Comparison of ENCODE assay signal across 8 mouse cellular contexts in genomic region chr1:181880752-181881325, GRCm38 (mm10). TPM values are rescaled to one million over a fixed set of nuclear protein-coding genes. Genes with fewer than 3 reads are reported as not detected.
A peak's percentile ranks its signal among the peaks of the same experiment; 100 is the strongest.
DNase-seq lines count a peak whose midpoint lies in the region; ATAC-seq and TF ChIP-seq lines count a peak whose summit lies in the region.
"Had no signal": no experiment of that assay in that cellular context is flagged by ENCODE, and none has a peak within 500 bp of the region (broad histone marks: within the 10 kb centered on the region; RNA-seq: fewer than 3 reads in every experiment).

No protein-coding gene starts in this region.

- H3K27me3 ChIP-seq in kidney, postnatal 0 days (ENCODE audit: insufficient read depth, low read length): no peaks in the 10 kb centered on the region
- no peaks in the 10 kb centered on the region for H3K27me3 ChIP-seq in forebrain, embryonic 11.5 days (ENCODE audit: control insufficient read depth, insufficient read depth, low read length)
- H3K27me3 ChIP-seq in midbrain, embryonic 16.5 days (ENCODE audit: control insufficient read depth, insufficient read depth, low read depth, low read length): no peaks in the 10 kb centered on the region

- H3K4me1 ChIP-seq in kidney, postnatal 0 days (replicated peaks; ENCODE audit: insufficient read depth, low read length): 0 out of 2 replicates have a peak, but pooled peaks cover 4% of the 10 kb centered on the region
- H3K4me1 ChIP-seq in forebrain, embryonic 11.5 days (replicated peaks; ENCODE audit: control insufficient read depth, insufficient read depth, low read length): no peaks in the 10 kb centered on the region
- H3K4me1 ChIP-seq in midbrain, embryonic 16.5 days (ENCODE audit: control insufficient read depth, insufficient read depth, low read length): no peaks in the 10 kb centered on the region

- H3K9ac ChIP-seq in kidney, postnatal 0 days (ENCODE audit: low read depth, low read length): no peak overlapping the region
- H3K9ac ChIP-seq in forebrain, embryonic 11.5 days (ENCODE audit: low read length): no peak overlapping the region
- H3K9ac ChIP-seq in midbrain, embryonic 16.5 days (ENCODE audit: low read depth, low read length): no peak overlapping the region

- 58% methylated on average over 15 of the region's 15 CpGs for WGBS in kidney, postnatal 0 days
- 44% methylated on average over 15 of the region's 15 CpGs for WGBS in forebrain, embryonic 11.5 days
- 51% methylated on average over 15 of the region's 15 CpGs for WGBS in midbrain, embryonic 16.5 days

- DNase-seq in kidney, postnatal 0 days (ENCODE audit: low spot score): no peak
- DNase-seq in kidney, adult 9 months: no peak
- peak; percentile 89 for DNase-seq in R1 (ENCODE audit: low read depth, low spot score)
- peak; percentile 57 for DNase-seq in forebrain, embryonic 11.5 days (ENCODE audit: low spot score)
- no peak for DNase-seq in frontal cortex, postnatal 36 days (ENCODE audit: low spot score in 2 of 2)
- DNase-seq in left cerebral cortex, adult 8-10 months (ENCODE audit: low spot score in 2 of 2): no peak

- H3K9me3 ChIP-seq in kidney, postnatal 0 days (replicated peaks; ENCODE audit: low read length): no peaks in the 10 kb centered on the region
- no peaks in the 10 kb centered on the region for H3K9me3 ChIP-seq in forebrain, embryonic 11.5 days (ENCODE audit: control insufficient read depth, low read length)
- no peaks in the 10 kb centered on the region for H3K9me3 ChIP-seq in midbrain, embryonic 16.5 days (replicated peaks; ENCODE audit: control insufficient read depth, low read length, poor library complexity, severe bottlenecking)

- no peak overlapping the region for H3K27ac ChIP-seq in kidney, postnatal 0 days
- H3K27ac ChIP-seq in forebrain, embryonic 11.5 days (ENCODE audit: low read depth, low read length): no peak overlapping the region
- no peak overlapping the region for H3K27ac ChIP-seq in midbrain, embryonic 16.5 days (ENCODE audit: low read length)

- TF ChIP-seq CTCF in kidney, postnatal 0 days (IDR thresholded peaks at IDR 0.05; ENCODE audit: low read depth): peak; percentile 46; the same call in 1 of the 2 replicates

- H3K4me3 ChIP-seq in kidney, postnatal 0 days (replicated peaks; ENCODE audit: low read depth, low read length): no peak overlapping the region
- no peak overlapping the region for H3K4me3 ChIP-seq in forebrain, embryonic 11.5 days (ENCODE audit: low read depth, low read length)
- H3K4me3 ChIP-seq in midbrain, embryonic 16.5 days (ENCODE audit: low read depth, low read length): no peak overlapping the region
- H3K4me3 ChIP-seq: myocyte had no signal

- no peak overlapping the region for H3K4me2 ChIP-seq in kidney, postnatal 0 days (ENCODE audit: low read length)
- no peak overlapping the region for H3K4me2 ChIP-seq in forebrain, embryonic 11.5 days (ENCODE audit: low read depth, low read length, severe bottlenecking)
- H3K4me2 ChIP-seq in midbrain, embryonic 16.5 days (ENCODE audit: low read length): no peak overlapping the region

- ATAC-seq in kidney, postnatal 0 days (replicated peaks; ENCODE audit: low FRiP score, low read depth): no peak
- ATAC-seq in forebrain, embryonic 11.5 days (replicated peaks; ENCODE audit: low FRiP score): no peak
- ATAC-seq in midbrain, embryonic 16.5 days: peak; percentile 32; the same call in 1 of the 2 replicates

- H3K36me3 ChIP-seq in kidney, postnatal 0 days (ENCODE audit: insufficient read depth, low read length): no peaks in the 10 kb centered on the region
- no peaks in the 10 kb centered on the region for H3K36me3 ChIP-seq in forebrain, embryonic 11.5 days (ENCODE audit: control insufficient read depth, insufficient read depth, low read length)
- H3K36me3 ChIP-seq in midbrain, embryonic 16.5 days (ENCODE audit: control insufficient read depth, insufficient read depth, low read length): no peaks in the 10 kb centered on the region

RNA-seq across cellular contexts. Expression of gene Lbr, which starts 38.0 kb away (rescaled TPM):
- 55.2 and 64.9 TPM in 2 replicates for polyA plus RNA-seq in kidney, postnatal 0 days (2015; fragmentation: Nextera tagmentation; extraction: Ambion mirVana)
- 199 and 211 TPM in 2 replicates for polyA plus RNA-seq in forebrain, embryonic 11.5 days (2014; fragmentation: Nextera tagmentation; extraction: Ambion mirVana)
- 27.8 and 30.6 TPM in 2 replicates for polyA plus RNA-seq in midbrain, embryonic 16.5 days (2015; fragmentation: Nextera tagmentation; extraction: Ambion mirVana)
- 10 to 100 TPM; 12.1 to 15.2 (median 15.0) TPM for total RNA-seq in left cerebral cortex, adult 8-10 months (2022)

Comparison
In these comparisons a context has a peak if more than half of its experiments do, and no peak if none do; other contexts are left out.
1. DNase-seq: peak in R1 (single experiment) and forebrain, embryonic 11.5 days (single experiment); none in kidney, postnatal 0 days (single experiment), kidney, adult 9 months (single experiment), frontal cortex, postnatal 36 days (0 of 2) and left cerebral cortex, adult 8-10 months (0 of 2).